Mouse (Mus musculus) lung, postnatal 0 days (tissue): Measurements from ENCODE around the gene Lrpap1. TPM values are rescaled to one million over a fixed set of nuclear protein-coding genes. Genes with fewer than 3 reads are reported as not detected.

ENCODE experiments used
- ATAC-seq: fragments of 200-750 bp; cut with Nextera tagmentation; 2 replicates; pipeline ENCODE4 v1.8.0; 2017; ENCODE audit warnings: moderate library complexity
- DNase-seq: peaks from one replicate; pipeline ENCODE4 v3.0.0-alpha.2; 2016; ENCODE audit warnings: low spot score
- H3K27ac ChIP-seq: fragments of 300-500 bp; sonication (generic); 2 replicates; pipeline ENCODE4 v1.5.1; 2014; ENCODE audit warnings: antibody characterized with exemption, mild to moderate bottlenecking, low read length, mixed read lengths
- H3K27me3 ChIP-seq: fragments of 300-500 bp; sonication (generic); replicated peaks from 2 replicates; pipeline ENCODE4 v1.6.1; 2014; ENCODE audit warnings: low read length, mixed read lengths; ENCODE audit not compliant: insufficient read depth
- H3K36me3 ChIP-seq: fragments of 300-500 bp; sonication (generic); 2 replicates; pipeline ENCODE4 v1.6.1; 2014; ENCODE audit warnings: low read length, mixed read lengths; ENCODE audit not compliant: insufficient read depth
- H3K4me1 ChIP-seq: fragments of 300-500 bp; sonication (generic); 2 replicates; pipeline ENCODE4 v1.6.1; 2014; ENCODE audit warnings: antibody characterized with exemption, low read depth, low read length, mixed read lengths; ENCODE audit not compliant: insufficient read depth
- H3K4me2 ChIP-seq: fragments of 300-500 bp; sonication (generic); replicated peaks from 2 replicates; pipeline ENCODE4 v1.6.1; 2014; ENCODE audit warnings: low read depth, mild to moderate bottlenecking, low read length, moderate library complexity, mixed read lengths
- H3K4me3 ChIP-seq: fragments of 300-500 bp; sonication (generic); 2 replicates; pipeline ENCODE4 v1.5.1; 2014; ENCODE audit warnings: low read depth, low read length
- H3K9ac ChIP-seq: fragments of 300-500 bp; sonication (generic); replicated peaks from 2 replicates; pipeline ENCODE4 v1.6.1; 2014; ENCODE audit warnings: low read depth, mild to moderate bottlenecking
- H3K9me3 ChIP-seq: fragments of 300-500 bp; sonication (generic); 2 replicates; pipeline ENCODE4 v1.6.1; 2016; ENCODE audit warnings: low read length, mixed read lengths
- CTCF ChIP-seq: IDR thresholded peaks from 2 replicates; pipeline ENCODE4 v1.5.1; 2016; ENCODE audit warnings: antibody characterized with exemption, mild to moderate bottlenecking
- EP300 ChIP-seq: IDR thresholded peaks from 2 replicates; pipeline ENCODE4 v1.6.1; 2016; ENCODE audit warnings: antibody characterized with exemption, mild to moderate bottlenecking, control low read depth
- WGBS: fragments of 180-500 bp; shearing (Covaris S2); extraction: QIAGEN DNeasy Blood & Tissue Kit; methylation state at CpG from one replicate; pipeline ENCODE4 v1.1.7; 2014; 5-methylcytosine and 5-hydroxymethylcytosine counted together
- polyA plus RNA-seq: library from polyadenylated mRNA; unstranded; fragments of >200 nt; fragmentation: Nextera tagmentation; extraction: Ambion mirVana; gene quantifications from 2 replicates; pipeline ENCODE4 v1.2.1, GENCODE M21; 2015

The Lrpap1 gene
- polyA plus RNA-seq, 1 experiment from 2014 or later, result 170 TPM

GRCm38 (mm10) chr5:35137510-35138182, 32.1 kb upstream of the Lrpap1 start:
- H3K9me3 ChIP-seq, result no peaks in the 10 kb centered on the region
- no peak overlapping the region for H3K9ac ChIP-seq
- H3K36me3 ChIP-seq, result no peaks in the 10 kb centered on the region
- no peaks in the 10 kb centered on the region; the same call in 1 of the 2 replicates for H3K4me1 ChIP-seq
- DNase-seq, result no peak
- TF ChIP-seq CTCF (no peak), EP300 (no peak)
- H3K4me3 ChIP-seq, result no peak overlapping the region
- no peak overlapping the region for H3K4me2 ChIP-seq
- no peaks in the 10 kb centered on the region for H3K27me3 ChIP-seq
- ATAC-seq, result no peak
- WGBS, result 59% methylated on average over 13 of the region's 13 CpGs
- H3K27ac ChIP-seq, result peak overlapping the region; percentile 72

DNA sequence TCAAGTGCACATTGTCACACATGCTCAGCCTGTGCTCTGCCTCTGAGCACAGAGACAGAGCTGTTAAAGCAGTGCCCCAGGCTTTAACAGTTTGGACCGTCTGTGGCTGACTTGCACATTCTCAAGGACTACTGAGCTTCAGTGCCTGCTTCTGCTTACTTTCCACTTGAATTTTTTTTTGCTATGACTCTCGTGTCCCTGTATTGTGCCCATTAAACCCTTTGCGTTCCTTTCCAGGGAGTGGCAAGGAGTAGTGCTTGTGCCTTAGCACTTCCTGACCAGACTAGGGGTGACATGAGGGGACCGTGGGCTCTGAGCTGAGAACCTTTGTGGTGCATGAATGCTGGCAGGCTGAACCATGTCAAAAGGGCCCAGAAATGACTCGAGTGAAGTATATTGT, 30.3 kb upstream of the Lrpap1 start:
- 37% methylated on average over 5 of the region's 5 CpGs for WGBS

GRCm38 (mm10) chr5:35134286-35134685, 28.7 kb upstream of the Lrpap1 start:
- Histone ChIP-seq H3K27ac (no peak overlapping the region), H3K4me1 (no peaks in the 10 kb centered on the region; the same call in 1 of the 2 replicates), H3K9me3 (no peaks in the 10 kb centered on the region), H3K4me2 (no peak overlapping the region), H3K36me3 (no peaks in the 10 kb centered on the region), H3K4me3 (no peak overlapping the region), H3K27me3 (no peaks in the 10 kb centered on the region), H3K9ac (no peak overlapping the region)
- DNase-seq (no peak), ATAC-seq (no peak)
- no peak for TF ChIP-seq EP300
- TF ChIP-seq CTCF, result no peak
- 75% methylated on average over 3 of the region's 3 CpGs for WGBS

More for the DNA sequence above, 30.3 kb upstream of the Lrpap1 start:
- Histone ChIP-seq H3K9me3 (no peaks in the 10 kb centered on the region), H3K27ac (peak overlapping the region; percentile 65), H3K4me3 (no peak overlapping the region), H3K4me2 (no peak overlapping the region), H3K27me3 (no peaks in the 10 kb centered on the region), H3K4me1 (no peaks in the 10 kb centered on the region; the same call in 1 of the 2 replicates), H3K9ac (no peak overlapping the region), H3K36me3 (no peaks in the 10 kb centered on the region)
- DNase-seq, result peak; percentile 93
- TF ChIP-seq EP300 (peak; percentile 98), CTCF (no peak)
- peak; percentile 87 for ATAC-seq

GRCm38 (mm10) chr5:35133468-35133867, 27.9 kb upstream of the Lrpap1 start:
- no peak overlapping the region for H3K9ac ChIP-seq
- TF ChIP-seq CTCF (no peak), EP300 (no peak)
- 89% methylated on average over 4 of the region's 4 CpGs for WGBS

GRCm38 (mm10) chr5:35132278-35132980, 26.9 kb upstream of the Lrpap1 start:
- H3K4me3 ChIP-seq, result no peak overlapping the region
- H3K27me3 ChIP-seq, result no peaks in the 10 kb centered on the region
- no peaks in the 10 kb centered on the region for H3K36me3 ChIP-seq
- H3K9ac ChIP-seq, result no peak overlapping the region
- ATAC-seq (no peak), DNase-seq (no peak)
- no peaks in the 10 kb centered on the region for H3K9me3 ChIP-seq
- no peaks in the 10 kb centered on the region for H3K4me1 ChIP-seq
- H3K27ac ChIP-seq, result no peak overlapping the region
- WGBS, result 89% methylated on average over 9 of the region's 9 CpGs
- no peak overlapping the region for H3K4me2 ChIP-seq
- no peak for TF ChIP-seq EP300
- TF ChIP-seq CTCF, result no peak

More at GRCm38 (mm10) chr5:35133468-35133867, 27.9 kb upstream of the Lrpap1 start:
- Histone ChIP-seq H3K4me1 (no peaks in the 10 kb centered on the region; the same call in 1 of the 2 replicates), H3K27ac (no peak overlapping the region), H3K36me3 (no peaks in the 10 kb centered on the region), H3K27me3 (no peaks in the 10 kb centered on the region), H3K9me3 (no peaks in the 10 kb centered on the region), H3K4me3 (no peak overlapping the region), H3K4me2 (no peak overlapping the region)
- DNase-seq, result no peak
- ATAC-seq, result no peak

- Histone ChIP-seq H3K9me3 (no peaks in the 10 kb centered on the region), H3K4me2 (no peak overlapping the region), H3K4me1 (no peaks in the 10 kb centered on the region), H3K4me3 (no peak overlapping the region), H3K36me3 (no peaks in the 10 kb centered on the region), H3K9ac (no peak overlapping the region), H3K27ac (no peak overlapping the region), H3K27me3 (no peaks in the 10 kb centered on the region)
- TF ChIP-seq EP300, result no peak
- peak; percentile 90 for TF ChIP-seq CTCF
- peak; percentile 85 for DNase-seq
- 5% methylated on average over 7 of the region's 7 CpGs for whole genome bisulfite sequencing
- ATAC-seq, result peak; percentile 20; the same call in 1 of the 2 replicates
Measured at GRCm38 (mm10) chr5:35131773-35132172, 26.2 kb upstream of the Lrpap1 start.
